Mouse (Mus musculus) embryonic fibroblast, embryonic 13.5 days (primary cell): ENCODE data around the gene Oaz3.

Experiments used
- CTCF ChIP-seq: IDR thresholded peaks from 2 replicates; pipeline ENCODE4 v1.5.1; 2011; ENCODE audit warnings: mild to moderate bottlenecking, control low read depth, low read length, moderate library complexity, borderline replicate concordance; ENCODE audit not compliant: insufficient read depth
- POLR2A ChIP-seq: IDR thresholded peaks from 2 replicates; pipeline ENCODE4 v1.6.1; 2011; ENCODE audit warnings: low read depth, mild to moderate bottlenecking, control low read depth, low read length, moderate library complexity

DNA sequence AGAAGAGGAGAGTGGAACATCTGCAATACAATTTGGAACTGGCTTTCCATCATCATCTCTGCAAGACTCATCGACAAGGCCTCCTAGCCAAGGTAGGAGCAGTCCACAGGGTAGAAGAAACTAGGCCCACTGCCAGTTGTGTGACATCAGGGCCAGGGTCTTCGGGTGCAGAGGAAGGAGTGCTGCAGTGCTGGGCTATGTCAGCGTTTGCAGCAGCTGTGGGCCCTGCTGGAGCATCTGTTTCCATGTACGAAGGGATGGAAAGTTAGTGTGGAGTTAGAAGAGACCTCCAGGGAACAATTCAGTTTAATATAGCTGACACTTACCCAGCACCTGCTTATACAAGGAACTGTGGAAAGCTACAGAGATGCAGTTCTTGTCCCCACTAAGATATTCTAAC, 50.7 kb downstream of the Oaz3 start:
- no peak for TF ChIP-seq POLR2A
- no peak for TF ChIP-seq CTCF
